22 mouse cellular contexts compared by ENCODE assay signal in genomic region chr11:107321819-107322218, GRCm38 (mm10).
DNase-seq lines count a peak whose midpoint lies in the region; ATAC-seq and TF ChIP-seq lines count a peak whose summit lies in the region.
"Had no signal": no experiment of that assay in that cellular context is flagged by ENCODE, and none has a peak within 500 bp of the region (broad histone marks: within the 10 kb centered on the region; RNA-seq: fewer than 3 reads in every experiment).

No protein-coding gene starts in this region.

- intact Hi-C loops in heart, adult 2 months (cut with DNase I): no loop called here

- no peaks in the 10 kb centered on the region for H3K9me3 ChIP-seq in lung, postnatal 0 days (ENCODE audit: low read length)
- no peaks in the 10 kb centered on the region for H3K9me3 ChIP-seq in E14TG2a.4 (ENCODE audit: low read length)
- H3K9me3 ChIP-seq: embryonic facial prominence, embryonic 10.5 days; forebrain, embryonic 13.5 days; heart, embryonic 15.5 days; hindbrain, embryonic 15.5 days had no signal

- no peaks in the 10 kb centered on the region for H3K27me3 ChIP-seq in kidney, adult 2 months (replicated peaks; ENCODE audit: control insufficient read depth, insufficient read depth, low read length)
- no peaks in the 10 kb centered on the region for H3K27me3 ChIP-seq in lung, postnatal 0 days (replicated peaks; ENCODE audit: insufficient read depth, low read length)
- H3K27me3 ChIP-seq in E14TG2a.4 (ENCODE audit: insufficient read depth, low read length): no peaks in the 10 kb centered on the region
- no peaks in the 10 kb centered on the region for H3K27me3 ChIP-seq in heart, adult 2 months (ENCODE audit: control insufficient read depth, insufficient read depth, low read length)
- H3K27me3 ChIP-seq: forebrain, embryonic 13.5 days; heart, embryonic 15.5 days; hindbrain, embryonic 15.5 days had no signal

- no peak overlapping the region for H3K9ac ChIP-seq in lung, postnatal 0 days (replicated peaks; ENCODE audit: low read depth)
- no peak overlapping the region for H3K9ac ChIP-seq in heart, adult 2 months (ENCODE audit: low read depth, low read length)
- H3K9ac ChIP-seq: forebrain, embryonic 13.5 days; heart, embryonic 15.5 days; hindbrain, embryonic 15.5 days had no signal

- peaks cover 2% of the 10 kb centered on the region for H3K79me2 ChIP-seq in heart, adult 2 months (replicated peaks; ENCODE audit: control insufficient read depth, insufficient read depth, low read length)

- DNase-seq in kidney, adult 2 months: no peak
- no peak for DNase-seq in kidney, postnatal 14 days
- no peak for DNase-seq in lung, postnatal 0 days (ENCODE audit: low spot score)
- no peak for DNase-seq in lung, postnatal 10 days
- DNase-seq in ZHBTc4 (ENCODE audit: low read depth, low spot score): peak; percentile 62
- DNase-seq in heart, adult 2 months: no peak
- DNase-seq in cerebellum, adult 11-12 months: no peak
- DNase-seq: adrenal gland, postnatal 10 days; cerebellum, adult 11 months; cerebellum, adult 9-11 months; gastrocnemius, postnatal 36 days; heart, adult 11 months had no signal

- 82% methylated on average over 3 of the region's 3 CpGs for WGBS in kidney, adult 2 months
- 88% methylated on average over 3 of the region's 3 CpGs for WGBS in lung, postnatal 0 days
- WGBS in heart, adult 2 months: 97% methylated on average over 3 of the region's 3 CpGs

- H3K4me2 ChIP-seq in lung, postnatal 0 days (replicated peaks; ENCODE audit: low read depth, low read length): no peak overlapping the region
- H3K4me2 ChIP-seq: forebrain, embryonic 13.5 days; heart, embryonic 11.5 days; heart, embryonic 15.5 days; hindbrain, embryonic 15.5 days had no signal

- TF ChIP-seq EP300 in lung, postnatal 0 days (IDR thresholded peaks at IDR 0.05): no peak
- TF ChIP-seq EP300 in heart, adult 2 months (IDR thresholded peaks at IDR 0.05; ENCODE audit: insufficient read depth, low read depth, low read length): no peak

- ATAC-seq in lung, postnatal 0 days: no peak
- ATAC-seq: CD4-positive, CD25-positive, alpha-beta regulatory T cell, adult 4 months; forebrain, embryonic 13.5 days; inflammation-experienced regulatory T-cells, adult 6 months; intestine, postnatal 0 days had no signal

- no peak overlapping the region for H3K27ac ChIP-seq in kidney, adult 2 months (ENCODE audit: insufficient read depth, low read depth, low read length)
- H3K27ac ChIP-seq in lung, postnatal 0 days (ENCODE audit: low read length): no peak overlapping the region
- H3K27ac ChIP-seq in heart, adult 2 months: no peak overlapping the region
- H3K27ac ChIP-seq: embryonic facial prominence, embryonic 10.5 days; forebrain, embryonic 13.5 days; heart, embryonic 15.5 days; hindbrain, embryonic 10.5 days; hindbrain, embryonic 15.5 days had no signal

- TF ChIP-seq POLR2A in kidney, adult 2 months (IDR thresholded peaks at IDR 0.05; ENCODE audit: low read depth, low read length): no peak
- TF ChIP-seq POLR2A in heart, adult 2 months (IDR thresholded peaks at IDR 0.05; ENCODE audit: insufficient read depth, low read depth, low read length): no peak

- H3K4me3 ChIP-seq in kidney, adult 2 months (ENCODE audit: insufficient read depth, low read depth, low read length): no peak overlapping the region
- no peak overlapping the region for H3K4me3 ChIP-seq in lung, postnatal 0 days (ENCODE audit: low read depth, low read length)
- H3K4me3 ChIP-seq in E14TG2a.4 (replicated peaks; ENCODE audit: low read length): peak overlapping the region; percentile 35
- H3K4me3 ChIP-seq in heart, adult 2 months: no peak overlapping the region
- H3K4me3 ChIP-seq: embryonic facial prominence, embryonic 10.5 days; forebrain, embryonic 13.5 days; heart, embryonic 15.5 days; hindbrain, embryonic 10.5 days; hindbrain, embryonic 15.5 days had no signal

- 0 out of 2 replicates have a peak, but pooled peaks have one; percentile 5 for TF ChIP-seq CTCF in kidney, adult 2 months (conservative IDR thresholded peaks at IDR 0.05; ENCODE audit: insufficient read depth, insufficient read length, low read depth, low read length)
- TF ChIP-seq CTCF in lung, postnatal 0 days (IDR thresholded peaks at IDR 0.05): peak; percentile 26
- TF ChIP-seq CTCF in E14TG2a.4 (conservative IDR thresholded peaks at IDR 0.05; ENCODE audit: low read length): peak; percentile 55
- no peak for TF ChIP-seq CTCF in heart, adult 2 months (IDR thresholded peaks at IDR 0.05)

- H3K36me3 ChIP-seq in kidney, adult 2 months (ENCODE audit: control insufficient read depth, insufficient read depth, low read length): no peaks in the 10 kb centered on the region
- no peaks in the 10 kb centered on the region for H3K36me3 ChIP-seq in lung, postnatal 0 days (ENCODE audit: insufficient read depth, low read length)
- H3K36me3 ChIP-seq in E14TG2a.4 (ENCODE audit: insufficient read depth, low read length): peaks cover 71% of the 10 kb centered on the region
- no peaks in the 10 kb centered on the region; the same call in 1 of the 2 replicates for H3K36me3 ChIP-seq in heart, adult 2 months (ENCODE audit: control insufficient read depth, insufficient read depth, low read length)
- H3K36me3 ChIP-seq: heart, embryonic 15.5 days; hindbrain, embryonic 15.5 days had no signal

- H3K4me1 ChIP-seq in kidney, adult 2 months (ENCODE audit: control insufficient read depth, insufficient read depth, low read length): peaks cover 8% of the 10 kb centered on the region
- H3K4me1 ChIP-seq in lung, postnatal 0 days (ENCODE audit: insufficient read depth, low read depth, low read length): no peaks in the 10 kb centered on the region; the same call in 1 of the 2 replicates
- H3K4me1 ChIP-seq in E14TG2a.4 (replicated peaks; ENCODE audit: low read depth, low read length): peaks cover 76% of the 10 kb centered on the region
- peaks cover 4% of the 10 kb centered on the region for H3K4me1 ChIP-seq in heart, adult 2 months (ENCODE audit: control insufficient read depth, insufficient read depth, low read length)
